Mouse (Mus musculus) limb, embryonic 14.5 days (tissue): ENCODE data around the gene Tmem43. TPM values are rescaled to one million over a fixed set of nuclear protein-coding genes. Genes with fewer than 3 reads are reported as not detected.

Experiments used
- ATAC-seq: fragments of 200-750 bp; cut with Nextera tagmentation; 2 replicates; pipeline ENCODE4 v1.8.0; 2017; ENCODE audit warnings: low read depth, moderate number of reproducible peaks, moderate TSS enrichment; ENCODE audit not compliant: low FRiP score
- DNase-seq: peaks from one replicate; pipeline ENCODE4 v3.0.0-alpha.2; 2015; ENCODE audit warnings: low spot score
- H3K27ac ChIP-seq: fragments of 300-500 bp; sonication (generic); replicated peaks from 2 replicates; pipeline ENCODE4 v1.5.1; 2014; ENCODE audit warnings: low read depth, mild to moderate bottlenecking, low read length, moderate library complexity, mixed read lengths
- H3K27me3 ChIP-seq: fragments of 300-500 bp; sonication (generic); 2 replicates; pipeline ENCODE4 v1.6.1; 2014; ENCODE audit warnings: low read length, mixed read lengths; ENCODE audit not compliant: control insufficient read depth, insufficient read depth
- H3K36me3 ChIP-seq: fragments of 300-500 bp; sonication (generic); 2 replicates; pipeline ENCODE4 v1.6.1; 2014; ENCODE audit warnings: mild to moderate bottlenecking, low read length, moderate library complexity, mixed read lengths; ENCODE audit not compliant: control insufficient read depth, insufficient read depth
- H3K4me1 ChIP-seq: fragments of 300-500 bp; sonication (generic); 2 replicates; pipeline ENCODE4 v1.6.1; 2014; ENCODE audit warnings: antibody characterized with exemption, low read length, mixed read lengths; ENCODE audit not compliant: control insufficient read depth, insufficient read depth
- H3K4me2 ChIP-seq: fragments of 300-500 bp; sonication (generic); replicated peaks from 2 replicates; pipeline ENCODE4 v1.6.1; 2014; ENCODE audit warnings: low read depth, mild to moderate bottlenecking, low read length, moderate library complexity; ENCODE audit not compliant: severe bottlenecking
- H3K4me3 ChIP-seq: fragments of 300-500 bp; sonication (generic); replicated peaks from 2 replicates; pipeline ENCODE4 v1.5.1; 2014; ENCODE audit warnings: low read length
- H3K9ac ChIP-seq: fragments of 300-500 bp; sonication (generic); 2 replicates; pipeline ENCODE4 v1.6.1; 2014; ENCODE audit warnings: mild to moderate bottlenecking, low read depth, low read length, moderate library complexity; ENCODE audit not compliant: severe bottlenecking
- H3K9me3 ChIP-seq: fragments of 300-500 bp; sonication (generic); 2 replicates; pipeline ENCODE4 v1.6.1; 2016; ENCODE audit warnings: low read length; ENCODE audit not compliant: control insufficient read depth
- POLR2A ChIP-seq: fragments of 200-500 bp; IDR thresholded peaks from 2 replicates; pipeline ENCODE4 v1.8.0; 2012; ENCODE audit warnings: inconsistent platforms, mild to moderate bottlenecking, moderate library complexity, borderline replicate concordance; ENCODE audit not compliant: insufficient read depth, insufficient read length; ENCODE audit errors: extremely low read depth
- WGBS: fragments of 180-500 bp; shearing (Covaris S2); extraction: QIAGEN DNeasy Blood & Tissue Kit; methylation state at CpG from one replicate; pipeline ENCODE4 v1.1.7; 2014; 5-methylcytosine and 5-hydroxymethylcytosine counted together
- polyA plus RNA-seq, 2 experiments: library from polyadenylated mRNA; depleted of rRNA in 1 of 2; stranded (reverse) in 1 of 2; unstranded in 1 of 2; fragments of >200 nt; fragmentation: Nextera tagmentation in 1 of 2; extraction: Ambion mirVana in 1 of 2; gene quantifications; 2 replicates each; pipeline versions ENCODE4 v1.2.1 to v1.2.3; 2012 to 2014

Gene Tmem43
- polyA plus RNA-seq, 2 experiments = 60.3 to 65.7 TPM

DNA sequence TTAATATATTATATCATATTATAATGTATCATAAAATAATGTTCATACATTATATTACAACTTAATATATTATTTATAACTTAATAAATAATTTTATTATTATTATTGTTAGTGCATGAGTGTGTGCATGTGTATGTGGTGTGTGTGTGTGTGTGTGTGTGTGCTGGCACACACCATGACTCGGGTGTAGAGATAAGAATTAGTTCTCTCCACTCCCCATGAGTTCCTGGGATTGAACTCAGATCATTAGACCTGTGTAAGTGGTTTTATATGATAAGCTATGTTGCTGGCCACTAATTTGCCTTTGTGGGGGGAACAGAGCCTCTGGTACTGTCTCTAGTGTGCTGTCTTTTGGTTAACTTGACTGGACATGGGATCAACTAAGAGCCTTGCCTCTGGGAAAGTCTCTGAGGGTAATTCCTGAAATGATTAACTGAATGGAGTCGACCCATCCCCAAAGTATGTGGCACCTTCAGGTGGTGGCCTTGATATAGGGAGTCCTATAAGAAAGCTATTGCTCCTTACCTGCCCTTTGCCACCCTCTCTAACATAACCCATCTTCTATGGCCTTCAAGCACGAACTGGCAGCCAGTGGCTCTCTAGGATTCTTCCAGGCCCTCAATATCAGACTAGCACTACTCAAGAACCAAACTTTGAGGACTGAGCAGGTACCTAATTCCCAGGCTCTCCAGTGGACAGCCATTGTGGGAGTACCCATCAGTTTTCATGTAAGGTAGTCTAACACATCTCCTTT is 23.9 kb upstream of the Tmem43 start:
- DNase-seq (no peak), ATAC-seq (no peak)
- H3K9ac ChIP-seq = no peak overlapping the region
- no peaks in the 10 kb centered on the region for H3K4me1 ChIP-seq
- 59% methylated on average over 3 of the region's 3 CpGs for WGBS
- H3K27me3 ChIP-seq = no peaks in the 10 kb centered on the region
- H3K36me3 ChIP-seq = no peaks in the 10 kb centered on the region
- H3K9me3 ChIP-seq = no peaks in the 10 kb centered on the region
- H3K4me3 ChIP-seq = no peak overlapping the region
- no peak for TF ChIP-seq POLR2A
- no peak overlapping the region for H3K4me2 ChIP-seq
- no peak overlapping the region for H3K27ac ChIP-seq

DNA sequence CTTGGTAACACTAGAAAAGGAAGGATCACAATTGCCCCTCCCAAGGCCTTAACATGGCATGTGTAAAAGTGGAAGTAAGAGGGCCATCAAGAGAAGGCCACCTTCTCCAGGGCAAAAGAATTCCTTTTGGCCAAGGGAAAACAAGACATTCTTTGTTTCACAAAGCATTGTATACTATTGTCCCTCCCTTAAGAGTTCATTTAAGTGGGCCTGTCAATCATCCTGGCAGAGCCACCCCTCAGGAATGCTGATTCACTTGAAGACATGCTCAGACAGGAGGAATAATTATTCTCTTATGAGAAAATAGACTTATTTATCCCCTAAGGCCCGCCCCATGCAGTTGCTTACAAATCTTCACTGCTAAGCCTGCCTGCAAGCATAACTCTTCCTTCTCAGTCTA is 21.4 kb upstream of the Tmem43 start:
- no peak for ATAC-seq
- no peak for TF ChIP-seq POLR2A
- WGBS = 48% methylated on average over 1 of the region's 1 CpGs

DNA sequence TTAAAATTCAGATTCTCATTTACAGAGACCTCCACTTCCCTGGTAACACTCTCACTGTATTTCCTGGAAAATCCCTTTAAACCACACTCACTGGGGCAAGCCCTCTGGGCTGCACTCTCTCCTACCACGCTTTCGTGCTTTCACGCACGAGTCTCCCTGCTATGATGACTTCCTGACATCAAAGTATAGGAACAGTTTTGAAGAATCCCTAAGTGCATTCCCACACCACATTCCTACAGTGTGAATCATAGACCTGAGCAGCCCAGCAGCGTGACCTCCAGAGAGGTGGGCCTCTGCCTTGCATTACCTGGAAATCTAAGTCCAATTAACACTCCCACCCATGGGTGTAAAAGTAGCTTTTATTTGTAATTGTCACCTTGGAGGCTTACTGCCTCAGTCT is 19.0 kb upstream of the Tmem43 start:
- no peak overlapping the region for H3K4me2 ChIP-seq
- no peak overlapping the region for H3K4me3 ChIP-seq
- no peaks in the 10 kb centered on the region for H3K4me1 ChIP-seq
- DNase-seq (no peak), ATAC-seq (no peak)
- no peak for TF ChIP-seq POLR2A
- H3K27ac ChIP-seq = no peak overlapping the region
- no peaks in the 10 kb centered on the region for H3K27me3 ChIP-seq
- 30% methylated on average over 5 of the region's 5 CpGs for WGBS
- H3K9me3 ChIP-seq = no peaks in the 10 kb centered on the region
- H3K9ac ChIP-seq = no peak overlapping the region
- H3K36me3 ChIP-seq = no peaks in the 10 kb centered on the region

More for the DNA sequence above, 21.4 kb upstream of the Tmem43 start:
- Histone ChIP-seq H3K27me3 (no peaks in the 10 kb centered on the region), H3K9ac (no peak overlapping the region), H3K9me3 (no peaks in the 10 kb centered on the region), H3K4me2 (no peak overlapping the region), H3K4me1 (no peaks in the 10 kb centered on the region), H3K36me3 (no peaks in the 10 kb centered on the region), H3K27ac (no peak overlapping the region), H3K4me3 (no peak overlapping the region)
- DNase-seq = no peak

DNA sequence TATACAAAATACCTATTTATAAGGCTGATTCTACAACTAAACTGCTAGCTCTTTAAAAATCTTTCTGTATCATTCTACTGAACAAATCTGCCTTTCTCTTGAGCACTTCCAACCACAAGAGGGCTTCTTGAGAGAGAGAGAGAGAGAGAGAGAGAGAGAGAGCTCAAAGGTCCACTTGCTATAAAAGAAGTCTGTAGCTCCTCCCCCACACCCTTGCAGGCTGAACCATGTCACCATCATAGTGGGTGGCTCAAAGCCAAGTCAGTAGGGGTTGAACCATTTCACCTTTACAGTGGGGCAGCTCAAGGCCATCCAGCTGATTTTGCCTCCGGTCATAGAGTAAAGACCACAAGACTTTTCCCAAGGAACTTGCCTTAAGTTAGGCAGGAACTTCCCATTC is 14.0 kb upstream of the Tmem43 start:
- peaks cover 12% of the 10 kb centered on the region for H3K36me3 ChIP-seq
- H3K4me2 ChIP-seq = no peak overlapping the region
- DNase-seq = no peak
- no peaks in the 10 kb centered on the region for H3K9me3 ChIP-seq
- no peaks in the 10 kb centered on the region for H3K4me1 ChIP-seq
- H3K9ac ChIP-seq = no peak overlapping the region
- H3K4me3 ChIP-seq = no peak overlapping the region
- H3K27me3 ChIP-seq = no peaks in the 10 kb centered on the region
- H3K27ac ChIP-seq = no peak overlapping the region
- no peak for TF ChIP-seq POLR2A
- 96% methylated on average over 1 of the region's 1 CpGs for WGBS
- no peak for ATAC-seq

DNA sequence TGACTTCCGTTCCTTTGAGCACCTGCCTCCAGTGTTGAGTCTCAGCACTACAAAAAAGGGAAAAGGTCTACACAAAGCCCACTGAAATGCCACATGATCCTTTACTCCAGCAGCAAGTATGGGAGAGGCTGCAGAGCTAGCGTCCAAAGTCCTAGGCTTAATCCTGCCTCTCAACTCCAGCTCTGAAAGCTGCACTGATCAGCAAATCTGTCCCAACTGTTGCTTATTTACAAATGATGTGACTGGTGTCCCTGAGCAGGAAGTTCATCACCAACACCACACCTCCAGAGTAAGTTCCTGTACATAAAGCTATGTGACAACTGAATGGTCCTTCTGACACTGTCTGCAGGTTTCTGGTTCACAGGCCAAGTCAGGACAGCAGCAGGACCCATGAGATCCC is 7.7 kb upstream of the Tmem43 start:
- WGBS = 95% methylated on average over 2 of the region's 2 CpGs
- ATAC-seq = no peak
- no peaks in the 10 kb centered on the region for H3K9me3 ChIP-seq
- TF ChIP-seq POLR2A = no peak
- DNase-seq = no peak
- H3K27me3 ChIP-seq = no peaks in the 10 kb centered on the region
- H3K4me1 ChIP-seq = no peaks in the 10 kb centered on the region
- H3K4me3 ChIP-seq = no peak overlapping the region
- H3K4me2 ChIP-seq = no peak overlapping the region
- H3K9ac ChIP-seq = no peak overlapping the region
- H3K27ac ChIP-seq = no peak overlapping the region
- H3K36me3 ChIP-seq = peaks cover 45% of the 10 kb centered on the region
